Mouse (Mus musculus): ENCODE data around the gene Tmc6.

Tmc6 gene

GRCm38 (mm10) chr11:117781199-117781821, 688 bp downstream of the Tmc6 start:
- no peak for DNase-seq (ENCODE audit: low read depth, low spot score)

- DNase-seq (ENCODE audit: low read depth, low spot score), result no peak
These were observed 1.4 kb downstream of the Tmc6 start for GRCm38 (mm10) chr11:117780582-117781111.

- no peak for DNase-seq (ENCODE audit: low read depth, low spot score)
These were observed 1.8 kb downstream of the Tmc6 start for GRCm38 (mm10) chr11:117780199-117780515.

- DNase-seq (ENCODE audit: low read depth, low spot score), result peak; percentile 56
These were observed 2.4 kb downstream of the Tmc6 start for GRCm38 (mm10) chr11:117779434-117780198.

- no peak for DNase-seq (ENCODE audit: low read depth, low spot score)
These were observed 3.1 kb downstream of the Tmc6 start for GRCm38 (mm10) chr11:117778851-117779433.

- no peak for DNase-seq (ENCODE audit: low read depth, low spot score)
These were observed 4.0 kb downstream of the Tmc6 start for GRCm38 (mm10) chr11:117778031-117778430.

GRCm38 (mm10) chr11:117777111-117777510, 4.9 kb downstream of the Tmc6 start:
- no peak for DNase-seq (ENCODE audit: low read depth, low spot score)

- no peak for DNase-seq (ENCODE audit: low read depth, low spot score)
These were observed 5.8 kb downstream of the Tmc6 start for GRCm38 (mm10) chr11:117776085-117776792.

- no peak for DNase-seq (ENCODE audit: low read depth, low spot score)
These were observed 6.5 kb downstream of the Tmc6 start for GRCm38 (mm10) chr11:117775540-117775939.

- DNase-seq (ENCODE audit: low read depth, low spot score), result no peak
These were observed 7.1 kb downstream of the Tmc6 start for GRCm38 (mm10) chr11:117774925-117775324.

GRCm38 (mm10) chr11:117772352-117772751, 9.6 kb downstream of the Tmc6 start:
- DNase-seq (ENCODE audit: low read depth, low spot score), result no peak

- no peak for DNase-seq (ENCODE audit: low read depth, low spot score)
These were observed 11.6 kb downstream of the Tmc6 start for GRCm38 (mm10) chr11:117770407-117770806.

GRCm38 (mm10) chr11:117769683-117770047, 12.3 kb downstream of the Tmc6 start:
- DNase-seq (ENCODE audit: low read depth, low spot score), result no peak

- no peak for DNase-seq (ENCODE audit: low read depth, low spot score)
These were observed 13.0 kb downstream of the Tmc6 start for GRCm38 (mm10) chr11:117768725-117769682.

- DNase-seq (ENCODE audit: low read depth, low spot score), result no peak
These were observed 15.7 kb downstream of the Tmc6 start for GRCm38 (mm10) chr11:117766275-117766674.

GRCm38 (mm10) chr11:117765361-117765760, 16.6 kb downstream of the Tmc6 start:
- no peak for DNase-seq (ENCODE audit: low read depth, low spot score)

GRCm38 (mm10) chr11:117764319-117764718, 17.7 kb downstream of the Tmc6 start:
- DNase-seq (ENCODE audit: low read depth, low spot score), result no peak

GRCm38 (mm10) chr11:117762246-117762645, 19.8 kb downstream of the Tmc6 start:
- DNase-seq (ENCODE audit: low read depth, low spot score), result no peak

- no peak for DNase-seq (ENCODE audit: low read depth, low spot score)
These were observed 20.2 kb downstream of the Tmc6 start for GRCm38 (mm10) chr11:117761801-117762200.

GRCm38 (mm10) chr11:117760374-117761119, 21.5 kb downstream of the Tmc6 start:
- DNase-seq (ENCODE audit: low read depth, low spot score), result no peak
